Mouse (Mus musculus): ENCODE measurements at regions not wholly inside any gene's neighbourhood (a gene's known extent, or its start where the extent isn't known, plus 50 kb on each side); places are given as distances from the start of the nearest gene placed in this dataset.

- DNase-seq (ENCODE audit: extremely low spot score in 1 of 2, low spot score in 1 of 2) = no peak
Observed at GRCm38 (mm10) chr3:143834725-143835124, 370.3 kb downstream of the Lmo4 start.

- DNase-seq (ENCODE audit: extremely low spot score in 1 of 2, low spot score in 1 of 2) = no peak
Observed at GRCm38 (mm10) chr3:143823395-143823777, 381.6 kb downstream of the Lmo4 start.

- no peak for DNase-seq (ENCODE audit: extremely low spot score in 1 of 2, low spot score in 1 of 2)
Observed at GRCm38 (mm10) chr3:143822564-143823394, 382.2 kb downstream of the Lmo4 start.

GRCm38 (mm10) chr3:143807544-143807943 is 397.5 kb downstream of the Lmo4 start:
- no peak for DNase-seq (ENCODE audit: extremely low spot score in 1 of 2, low spot score in 1 of 2)

- no peak for DNase-seq (ENCODE audit: extremely low spot score in 1 of 2, low spot score in 1 of 2)
Observed at GRCm38 (mm10) chr3:143806940-143807339, 398.1 kb downstream of the Lmo4 start.

GRCm38 (mm10) chr3:143797850-143798249 is 407.2 kb downstream of the Lmo4 start:
- no peak for DNase-seq (ENCODE audit: extremely low spot score in 1 of 2, low spot score in 1 of 2)

- DNase-seq (ENCODE audit: extremely low spot score in 1 of 2, low spot score in 1 of 2) = no peak
Observed at GRCm38 (mm10) chr3:143790905-143791304, 414.1 kb downstream of the Lmo4 start.

- DNase-seq (ENCODE audit: extremely low spot score in 1 of 2, low spot score in 1 of 2) = no peak
Observed at GRCm38 (mm10) chr3:143789932-143790570, 415.0 kb downstream of the Lmo4 start.

- DNase-seq (ENCODE audit: extremely low spot score in 1 of 2, low spot score in 1 of 2) = no peak
Observed at GRCm38 (mm10) chr3:143786889-143787288, 418.1 kb downstream of the Lmo4 start.

- DNase-seq (ENCODE audit: extremely low spot score in 1 of 2, low spot score in 1 of 2) = no peak
Observed at GRCm38 (mm10) chr3:143784353-143784791, 420.6 kb downstream of the Lmo4 start.

- no peak for DNase-seq (ENCODE audit: extremely low spot score in 1 of 2, low spot score in 1 of 2)
Observed at GRCm38 (mm10) chr3:143778161-143778560, 426.9 kb downstream of the Lmo4 start.

- no peak for DNase-seq (ENCODE audit: extremely low spot score in 1 of 2, low spot score in 1 of 2)
Observed at GRCm38 (mm10) chr3:143759337-143759736, 445.7 kb downstream of the Lmo4 start.

GRCm38 (mm10) chr3:143753197-143753596 is 451.8 kb downstream of the Lmo4 start:
- no peak for DNase-seq (ENCODE audit: extremely low spot score in 1 of 2, low spot score in 1 of 2)

- DNase-seq (ENCODE audit: extremely low spot score in 1 of 2, low spot score in 1 of 2) = no peak
Observed at GRCm38 (mm10) chr3:143752660-143753059, 452.4 kb downstream of the Lmo4 start.

- DNase-seq (ENCODE audit: extremely low spot score in 1 of 2, low spot score in 1 of 2) = no peak
Observed at GRCm38 (mm10) chr3:143750128-143750527, 454.9 kb downstream of the Lmo4 start.

GRCm38 (mm10) chr3:143743649-143744048 is 461.4 kb downstream of the Lmo4 start:
- peak in 1 of 2 experiments; percentile 53 for DNase-seq (ENCODE audit: extremely low spot score in 1 of 2, low spot score in 1 of 2)

GRCm38 (mm10) chr3:143742786-143743571 is 462.0 kb downstream of the Lmo4 start:
- DNase-seq (ENCODE audit: extremely low spot score in 1 of 2, low spot score in 1 of 2) = no peak

GRCm38 (mm10) chr3:143738676-143739075 is 466.3 kb downstream of the Lmo4 start:
- DNase-seq (ENCODE audit: extremely low spot score in 1 of 2, low spot score in 1 of 2) = peak; percentile 28 to 62

- no peak for DNase-seq (ENCODE audit: extremely low spot score in 1 of 2, low spot score in 1 of 2)
Observed at GRCm38 (mm10) chr3:143737844-143738243, 467.2 kb downstream of the Lmo4 start.

GRCm38 (mm10) chr3:143736651-143737398 is 468.2 kb downstream of the Lmo4 start:
- no peak for DNase-seq (ENCODE audit: extremely low spot score in 1 of 2, low spot score in 1 of 2)
